Mouse (Mus musculus): Measurements from ENCODE around the gene Clec16a.

Clec16a gene

DNA sequence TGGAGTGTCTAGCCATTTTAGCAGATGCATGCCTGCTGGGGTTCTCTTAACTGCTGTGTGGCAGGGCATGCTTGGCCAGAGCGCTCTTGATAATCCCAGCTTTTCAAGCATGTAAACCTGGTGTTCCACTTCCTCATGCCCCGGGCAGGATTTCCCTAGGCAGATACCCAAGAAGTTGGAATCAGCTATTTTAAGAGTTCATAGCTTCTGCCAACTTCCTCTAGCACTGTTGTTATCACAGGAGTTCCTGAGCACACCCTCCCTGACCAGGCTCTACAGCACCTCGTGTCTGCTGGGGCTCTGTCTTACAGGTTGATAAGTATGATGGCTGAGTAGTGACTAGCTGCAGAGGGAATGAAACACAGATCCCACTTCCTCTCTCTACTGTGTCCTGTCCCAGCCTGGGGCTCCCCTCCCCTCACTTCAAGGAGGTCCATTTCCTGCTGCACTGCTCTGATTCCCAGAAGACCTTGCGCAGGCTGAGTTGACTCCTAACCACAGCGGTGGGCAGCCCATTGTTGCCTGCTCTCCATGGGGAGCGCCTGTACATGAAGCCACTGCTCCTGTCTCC lies 144.7 kb downstream of the Clec16a start:
- peak; percentile 76 to 88 for DNase-seq

DNA sequence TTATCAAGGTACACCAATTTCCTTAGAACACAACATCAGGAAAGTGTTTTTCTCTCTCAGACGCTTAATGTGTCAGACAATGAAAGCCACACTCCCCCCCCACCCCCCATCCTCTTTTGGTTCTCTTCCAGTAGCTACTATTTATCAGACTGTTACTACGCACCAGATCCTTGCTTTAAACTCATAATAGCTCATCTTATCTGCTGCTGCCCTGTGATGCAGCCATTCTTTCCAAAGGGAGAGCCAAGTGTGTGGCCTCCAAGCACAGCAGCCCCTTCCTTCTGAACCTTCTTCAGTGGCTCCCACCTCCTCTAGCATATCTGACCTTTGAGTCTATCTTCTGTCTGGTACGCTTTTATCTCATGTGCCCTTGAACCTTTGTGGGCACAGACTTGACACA lies 145.3 kb downstream of the Clec16a start:
- DNase-seq, result no peak

DNA sequence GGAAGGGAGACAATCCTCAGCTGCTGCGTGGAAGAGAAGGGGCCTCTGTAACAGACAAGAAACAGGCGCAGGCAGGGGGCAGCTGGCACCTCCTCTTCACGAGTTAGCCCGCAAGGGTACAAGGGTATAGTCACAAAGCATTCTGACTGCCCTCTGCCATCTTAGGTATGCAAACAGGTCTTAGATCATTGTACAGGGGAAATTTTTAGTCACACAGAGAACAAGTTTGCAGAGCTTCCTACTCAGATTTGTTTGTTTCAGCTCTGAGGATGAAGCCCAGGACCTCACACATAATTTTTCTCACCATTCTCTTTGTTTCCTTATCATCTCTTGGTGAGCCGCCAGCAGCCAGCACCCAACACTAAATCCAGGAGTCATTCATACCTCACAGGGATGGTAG lies 146.6 kb downstream of the Clec16a start:
- DNase-seq, result no peak

DNA sequence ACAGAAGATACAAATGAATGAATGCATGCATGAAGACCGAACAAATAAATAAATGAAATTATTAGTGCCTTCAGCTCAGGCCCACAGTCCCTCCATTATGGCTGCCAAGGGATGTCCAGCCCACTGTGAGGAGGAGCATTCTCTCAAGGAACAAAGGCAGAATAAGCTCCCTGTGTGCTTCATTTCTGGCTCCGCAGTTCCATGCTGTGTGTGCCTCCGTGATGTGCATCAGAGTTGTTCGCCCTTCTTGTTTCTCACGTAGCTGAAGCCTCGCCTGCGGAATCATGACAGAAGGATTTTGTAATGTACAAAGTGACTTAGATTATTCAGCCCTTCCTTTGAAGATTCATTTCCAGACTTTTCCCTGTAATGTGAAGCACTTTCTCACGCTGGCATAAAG lies 147.7 kb downstream of the Clec16a start:
- DNase-seq, result no peak

DNA sequence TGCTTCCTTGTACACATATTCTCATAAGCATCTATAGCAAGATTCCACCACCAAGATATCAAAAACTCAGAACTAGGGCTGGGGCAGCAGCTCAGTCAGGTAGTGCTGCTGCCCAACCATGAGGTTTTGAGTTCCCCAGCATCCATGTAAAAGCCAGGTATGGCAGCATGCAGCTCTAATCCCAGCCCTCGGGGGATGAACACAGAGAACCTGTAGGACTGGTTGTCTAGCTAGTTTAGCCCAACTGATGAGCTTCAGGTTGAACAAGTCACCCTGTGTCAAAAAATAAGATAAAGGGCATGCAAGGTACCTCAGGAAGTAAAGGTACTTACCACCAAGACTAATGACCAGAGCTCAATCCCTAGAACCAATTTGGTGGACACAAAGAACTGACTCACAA lies 148.3 kb downstream of the Clec16a start:
- DNase-seq, result no peak

DNA sequence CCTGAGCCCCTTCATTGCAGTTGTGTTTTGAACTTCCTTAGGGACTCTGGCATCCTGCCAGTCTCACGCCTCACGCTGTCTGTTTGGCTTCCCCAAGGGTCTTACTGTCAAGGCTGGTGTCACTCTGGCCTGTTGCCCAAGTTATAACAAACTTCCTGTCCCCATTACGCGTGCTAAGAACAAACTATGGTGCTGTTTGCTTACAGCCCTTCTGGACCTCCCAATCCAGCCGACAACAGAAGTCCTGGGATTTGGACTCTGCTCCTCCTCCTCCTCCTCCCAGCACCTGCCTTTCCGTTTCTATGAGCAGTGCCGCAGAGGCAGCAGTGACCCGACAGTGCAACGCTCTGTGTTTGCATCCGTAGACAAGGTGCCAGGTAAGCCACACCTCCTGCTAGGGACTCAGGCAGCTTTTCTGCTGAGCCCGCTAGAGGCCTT lies 149.3 kb downstream of the Clec16a start:
- DNase-seq, result no peak

DNA sequence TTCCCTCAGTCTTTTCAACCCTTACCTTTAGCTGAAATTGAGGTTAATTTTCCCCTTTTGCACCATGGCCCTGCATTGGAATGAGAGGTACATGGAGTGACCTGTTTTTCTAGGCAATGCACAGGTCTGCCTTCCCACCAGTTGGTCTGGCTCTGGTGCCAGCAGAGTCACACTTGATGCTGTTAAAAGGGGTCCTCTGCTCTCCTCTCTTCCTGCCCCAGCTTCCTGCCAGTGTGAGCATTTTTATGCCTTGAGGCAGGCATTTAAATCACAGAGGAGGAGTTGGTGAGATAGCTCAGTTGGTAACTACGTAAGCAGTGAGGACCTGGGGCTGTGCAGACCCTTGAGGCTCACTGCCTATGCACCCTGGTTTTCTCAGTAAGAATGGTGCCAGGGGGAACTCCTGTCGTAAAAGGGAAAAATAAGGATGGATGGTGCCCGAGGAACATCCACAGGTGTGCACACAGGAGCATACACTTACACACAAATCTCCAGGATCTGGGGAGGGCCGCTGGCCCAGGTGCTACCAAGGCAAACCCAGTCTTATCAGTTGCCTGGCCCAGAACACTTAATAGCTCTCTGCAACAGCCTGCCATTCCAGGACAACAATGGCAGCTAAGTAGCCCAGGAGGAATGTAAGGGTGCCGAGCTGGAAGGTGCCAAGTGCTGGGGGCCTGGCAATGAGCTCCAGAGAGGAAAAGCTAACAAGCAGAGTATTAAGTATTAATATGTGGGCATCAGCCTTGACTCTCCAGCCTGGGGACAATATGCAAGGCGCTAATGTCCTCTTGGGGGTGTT lies 152.9 kb downstream of the Clec16a start:
- DNase-seq, result peak in 1 of 2 experiments; percentile 63

DNA sequence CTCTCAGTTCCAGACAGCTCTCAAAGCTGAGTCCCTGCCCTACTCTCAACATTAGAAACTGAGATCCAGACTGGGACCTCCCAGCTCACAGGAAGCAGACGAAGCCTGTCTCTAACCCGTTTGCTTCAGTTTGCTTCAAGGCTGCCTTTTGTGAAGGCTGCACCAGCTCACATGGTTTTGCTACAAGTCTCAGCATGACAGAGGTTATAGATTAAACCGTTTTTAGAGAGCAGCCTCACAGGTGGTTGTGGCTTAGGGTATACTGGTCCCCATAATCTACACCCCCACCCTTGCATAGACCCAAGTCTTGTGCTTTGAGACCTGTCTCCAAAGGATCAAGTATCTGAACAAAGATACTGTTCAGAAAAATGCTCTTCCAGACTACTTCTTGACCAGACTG lies 154.2 kb downstream of the Clec16a start:
- DNase-seq, result peak; percentile 63 to 80

DNA sequence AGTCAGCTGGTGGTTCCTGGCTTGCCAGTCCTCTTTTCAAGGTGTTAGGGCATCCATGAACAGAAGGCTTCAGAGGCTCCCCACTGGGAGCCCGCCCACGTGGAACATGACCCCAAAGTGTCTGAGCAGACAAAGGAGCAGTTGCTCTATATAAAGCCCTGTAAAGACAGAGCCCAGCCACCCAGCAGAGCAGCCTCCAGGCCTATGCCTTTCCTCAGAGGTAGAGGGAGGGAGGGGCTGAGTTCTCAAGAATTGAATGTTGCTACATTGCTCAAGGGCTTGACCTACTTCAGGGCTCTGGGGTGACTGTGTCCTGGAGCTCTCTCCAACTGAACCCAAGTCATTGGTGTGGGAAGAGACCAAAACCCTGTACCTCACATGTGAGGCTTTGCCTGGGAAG lies 155.0 kb downstream of the Clec16a start:
- peak; percentile 72 to 84 for DNase-seq

DNA sequence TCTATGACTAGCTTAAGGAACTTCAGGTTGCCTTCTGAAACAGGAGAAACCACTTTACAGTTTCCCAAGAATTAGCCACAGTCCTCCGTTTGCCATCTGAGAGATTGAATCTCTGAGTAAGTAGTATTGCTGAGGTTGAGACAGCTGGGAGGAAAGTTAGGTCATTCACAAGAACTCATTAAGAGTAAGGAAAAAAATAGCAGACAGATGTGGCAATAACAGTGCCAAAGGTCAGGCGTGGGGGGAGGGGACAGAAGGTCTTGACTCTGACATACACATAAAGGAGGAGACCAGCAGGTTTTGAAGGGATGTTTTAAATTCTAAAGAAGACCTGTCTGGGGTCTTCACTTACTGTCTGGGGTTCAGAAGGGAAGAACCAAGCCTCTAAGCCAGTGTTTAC lies 157.3 kb downstream of the Clec16a start:
- no peak for DNase-seq

DNA sequence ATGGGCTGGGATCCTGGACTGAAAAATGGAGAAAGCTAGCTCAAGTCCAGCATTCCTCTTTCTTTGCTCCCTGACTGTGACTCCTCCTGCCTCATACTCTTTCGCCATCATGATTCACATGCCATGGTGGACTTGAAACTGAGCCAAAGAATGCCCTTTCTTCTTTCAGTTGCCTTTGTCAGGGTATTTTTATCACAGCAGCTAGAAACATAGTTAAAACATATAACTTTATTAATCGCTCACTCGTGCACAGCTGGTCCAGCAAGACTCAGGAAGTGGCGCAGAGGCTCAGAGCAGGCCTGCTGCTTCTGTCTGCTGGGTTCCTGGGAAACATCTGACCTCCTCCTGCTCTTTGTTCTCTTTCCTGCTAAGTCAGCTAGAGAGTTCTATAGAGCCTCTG lies 158.8 kb downstream of the Clec16a start:
- DNase-seq, result no peak

DNA sequence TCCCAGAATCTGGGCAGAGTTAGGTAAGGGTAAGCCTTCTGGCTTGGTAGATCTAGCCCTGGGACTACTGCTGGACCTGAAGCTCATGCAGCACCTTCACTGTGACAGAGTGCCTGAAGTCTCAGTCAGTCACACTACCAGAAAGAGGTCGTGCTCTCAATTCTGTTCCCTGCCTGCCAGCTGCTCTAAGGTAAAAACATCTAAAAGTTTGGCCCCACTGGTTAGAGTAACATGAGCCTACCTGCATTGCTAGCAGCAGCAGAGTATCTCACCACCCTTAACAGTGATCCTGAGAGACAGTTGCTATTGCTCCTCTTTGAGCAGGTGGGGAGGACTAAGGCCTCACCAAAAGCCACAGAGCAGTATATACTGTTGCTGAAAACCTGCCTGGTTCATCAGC lies 160.3 kb downstream of the Clec16a start:
- DNase-seq, result no peak

DNA sequence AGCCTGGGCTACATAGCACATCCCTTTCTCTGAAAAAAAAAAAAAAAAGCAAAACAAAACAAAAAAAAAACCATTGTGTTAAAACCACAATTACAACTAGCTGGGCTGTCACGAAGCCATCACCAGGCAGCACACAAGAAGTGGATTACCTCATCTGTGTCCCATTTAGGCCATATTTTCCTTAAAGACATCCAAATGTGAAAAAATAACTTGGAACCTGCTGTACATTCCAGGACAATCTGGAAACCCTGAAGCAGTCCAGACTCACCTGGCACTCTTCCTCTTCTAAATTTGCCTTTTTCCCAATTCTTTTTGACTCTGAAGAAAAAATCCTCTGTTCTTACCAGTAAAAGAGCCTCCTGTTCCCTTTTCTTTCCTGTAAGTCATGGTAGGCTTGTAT lies 166.4 kb downstream of the Clec16a start:
- no peak for DNase-seq

DNA sequence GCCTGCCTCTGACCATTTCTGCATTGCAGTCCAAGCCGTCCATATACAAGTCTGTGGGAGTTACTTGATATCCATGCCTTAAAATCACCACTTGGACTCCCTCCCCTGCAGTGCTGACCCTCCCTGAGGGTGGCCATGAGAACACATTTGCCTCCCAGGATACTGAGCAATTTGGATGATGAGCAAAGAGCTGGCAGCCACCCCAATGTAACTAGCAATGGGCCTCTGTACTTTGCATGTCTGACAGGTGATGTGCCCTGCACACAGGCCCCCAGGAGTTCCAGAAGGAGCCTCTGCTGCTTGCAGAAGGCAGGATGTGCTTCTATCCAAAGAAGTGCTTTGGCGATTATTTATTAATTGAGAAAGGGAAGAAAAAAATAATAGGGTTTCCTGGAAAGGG lies 167.9 kb downstream of the Clec16a start:
- no peak for DNase-seq

DNA sequence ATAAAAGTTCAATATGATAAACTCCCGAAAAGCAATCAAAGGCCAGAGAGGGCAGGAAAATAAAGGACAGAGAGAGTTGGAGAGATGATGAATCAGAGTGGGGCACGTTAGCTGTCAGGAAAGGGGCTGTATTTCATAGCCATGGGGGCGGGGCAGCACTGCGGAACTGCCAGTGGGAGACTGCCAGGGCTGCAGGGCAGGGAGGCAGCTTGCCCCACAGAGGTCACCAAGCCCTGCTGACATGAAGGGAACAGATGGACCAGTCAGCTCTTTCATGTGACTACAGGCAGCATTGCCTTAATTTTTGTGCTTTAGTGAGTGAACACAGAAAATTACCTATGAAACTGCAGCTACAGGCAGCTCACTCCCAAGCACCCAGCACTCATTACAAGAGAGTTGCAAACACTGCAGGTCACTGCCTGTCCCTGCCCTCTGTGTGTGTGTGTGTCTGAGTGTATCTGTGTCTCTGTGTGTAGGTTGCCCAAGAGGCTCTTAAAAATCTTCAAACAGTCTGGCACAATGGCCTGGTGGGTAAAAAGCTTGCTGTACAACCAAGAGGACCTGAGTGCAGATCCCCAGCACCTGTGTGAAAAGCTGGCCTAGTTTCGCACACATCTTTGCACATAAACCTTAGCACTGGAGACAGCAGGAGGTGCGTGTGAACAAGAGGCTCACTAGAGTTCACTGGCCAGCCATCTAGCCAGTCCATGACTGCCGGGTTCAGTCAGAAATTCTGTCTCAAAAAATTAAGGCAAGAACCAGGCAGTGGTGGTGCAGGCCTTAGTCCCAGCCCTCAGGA lies 168.5 kb downstream of the Clec16a start:
- DNase-seq, result peak; percentile 81 to 84

DNA sequence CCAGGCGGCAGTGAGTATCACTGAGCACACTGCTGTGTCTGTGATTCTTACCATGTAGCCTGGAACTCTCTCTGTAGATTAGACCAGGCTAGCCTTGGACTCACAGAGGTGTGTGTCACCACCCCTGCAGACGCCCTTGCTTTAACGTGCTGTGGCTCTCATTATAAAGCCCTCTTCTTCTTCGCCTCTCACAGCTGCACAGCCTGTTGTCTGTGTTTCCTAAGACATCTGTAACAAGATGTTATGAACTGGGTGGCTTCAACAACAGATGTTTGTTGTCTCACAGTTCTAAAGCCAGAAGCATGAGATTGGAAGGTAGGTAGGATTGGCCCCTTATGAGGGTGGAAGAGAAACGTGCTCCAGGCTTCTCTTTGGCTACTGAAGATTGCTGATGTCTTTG lies 170.1 kb downstream of the Clec16a start:
- DNase-seq, result peak; percentile 52 to 70

DNA sequence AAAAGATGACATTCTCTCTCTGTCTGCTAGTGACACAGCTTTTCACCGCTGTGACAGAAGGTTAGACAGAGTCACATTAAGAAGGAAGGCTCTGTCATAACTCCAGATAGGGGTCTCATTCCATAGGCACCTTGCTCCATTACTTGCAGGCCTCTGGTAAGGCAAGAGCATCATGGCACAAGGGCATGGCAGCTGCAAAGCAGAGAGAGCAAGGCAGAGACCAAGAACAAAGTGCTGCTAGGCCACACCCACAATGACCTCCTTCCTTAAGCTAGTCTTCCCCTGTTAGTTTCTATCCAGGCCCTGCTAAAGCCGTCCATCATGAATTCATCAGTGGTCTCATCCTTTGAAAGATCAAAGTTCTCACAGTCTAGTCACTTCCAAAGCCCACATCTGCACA lies 170.5 kb downstream of the Clec16a start:
- peak; percentile 48 to 68 for DNase-seq

DNA sequence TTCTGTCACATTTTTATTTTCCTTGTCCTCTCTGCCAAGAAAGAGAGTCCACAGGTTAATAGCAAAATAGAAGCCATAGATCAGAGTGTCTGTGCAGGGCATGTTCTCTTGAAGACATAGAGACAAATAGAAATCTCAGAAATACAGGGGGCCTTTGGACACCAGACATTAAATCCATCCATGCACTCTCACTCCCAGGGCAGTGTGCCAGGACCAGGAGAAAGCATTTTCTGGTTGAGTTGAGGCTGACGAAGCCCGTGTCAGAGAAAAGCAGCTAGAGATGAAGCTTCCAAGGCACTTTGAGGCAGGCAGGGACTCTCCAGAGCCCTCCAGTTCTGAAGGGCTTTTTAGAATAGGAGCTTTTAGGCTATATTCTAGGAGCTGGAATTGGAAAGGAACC lies 171.6 kb downstream of the Clec16a start:
- DNase-seq, result no peak

DNA sequence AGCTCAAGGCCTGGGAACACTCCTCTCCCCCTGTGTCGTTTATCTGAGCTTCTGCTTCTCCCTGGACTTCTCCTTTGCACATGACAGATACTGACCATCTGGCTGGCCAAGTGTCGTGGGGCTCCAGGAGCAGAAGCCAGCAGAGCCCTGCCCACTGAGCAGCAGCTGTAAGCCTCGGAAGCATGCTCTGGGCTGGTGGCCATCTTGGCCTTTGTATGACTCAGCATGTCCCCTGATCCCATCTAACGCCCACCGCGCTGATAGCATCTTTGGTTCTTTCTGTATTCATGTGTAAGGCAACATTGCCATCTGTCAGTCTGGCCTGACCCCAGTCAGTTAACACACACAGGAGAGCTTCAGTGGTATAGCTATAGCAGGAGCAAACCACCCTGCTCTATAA lies 174.8 kb downstream of the Clec16a start:
- DNase-seq, result no peak

DNA sequence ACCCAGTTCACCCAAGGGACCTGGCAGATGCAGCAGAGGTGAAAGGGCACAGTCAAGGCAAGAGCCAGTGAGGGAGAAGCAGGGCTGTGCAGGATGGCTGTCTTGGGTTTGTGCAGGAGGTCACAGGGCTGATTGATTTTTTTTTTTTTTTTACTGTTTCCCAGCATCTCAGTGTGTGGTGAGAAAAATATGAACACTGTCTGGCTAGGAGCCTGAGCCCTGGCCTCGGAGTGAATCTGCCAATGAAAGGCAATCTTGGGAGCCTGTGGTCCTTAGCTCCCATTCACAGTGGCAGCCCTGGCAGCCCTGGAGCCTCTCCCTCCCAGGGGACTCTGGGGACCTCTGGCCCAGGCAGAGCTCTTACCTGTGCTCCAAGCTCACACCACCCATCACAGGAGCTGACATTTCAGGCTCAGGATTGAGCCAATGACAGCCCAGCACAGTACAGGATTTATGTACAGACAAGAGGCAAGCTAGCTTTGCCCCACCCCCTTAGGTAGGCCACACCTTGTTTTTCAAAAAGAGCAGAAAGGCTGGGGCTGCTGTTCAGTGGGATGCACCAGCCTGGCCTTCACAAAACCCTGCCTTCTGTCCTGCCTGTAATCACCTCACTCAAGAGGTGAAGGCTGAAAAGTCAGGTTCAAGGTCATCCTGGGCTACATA lies 177.9 kb downstream of the Clec16a start:
- no peak for DNase-seq

DNA sequence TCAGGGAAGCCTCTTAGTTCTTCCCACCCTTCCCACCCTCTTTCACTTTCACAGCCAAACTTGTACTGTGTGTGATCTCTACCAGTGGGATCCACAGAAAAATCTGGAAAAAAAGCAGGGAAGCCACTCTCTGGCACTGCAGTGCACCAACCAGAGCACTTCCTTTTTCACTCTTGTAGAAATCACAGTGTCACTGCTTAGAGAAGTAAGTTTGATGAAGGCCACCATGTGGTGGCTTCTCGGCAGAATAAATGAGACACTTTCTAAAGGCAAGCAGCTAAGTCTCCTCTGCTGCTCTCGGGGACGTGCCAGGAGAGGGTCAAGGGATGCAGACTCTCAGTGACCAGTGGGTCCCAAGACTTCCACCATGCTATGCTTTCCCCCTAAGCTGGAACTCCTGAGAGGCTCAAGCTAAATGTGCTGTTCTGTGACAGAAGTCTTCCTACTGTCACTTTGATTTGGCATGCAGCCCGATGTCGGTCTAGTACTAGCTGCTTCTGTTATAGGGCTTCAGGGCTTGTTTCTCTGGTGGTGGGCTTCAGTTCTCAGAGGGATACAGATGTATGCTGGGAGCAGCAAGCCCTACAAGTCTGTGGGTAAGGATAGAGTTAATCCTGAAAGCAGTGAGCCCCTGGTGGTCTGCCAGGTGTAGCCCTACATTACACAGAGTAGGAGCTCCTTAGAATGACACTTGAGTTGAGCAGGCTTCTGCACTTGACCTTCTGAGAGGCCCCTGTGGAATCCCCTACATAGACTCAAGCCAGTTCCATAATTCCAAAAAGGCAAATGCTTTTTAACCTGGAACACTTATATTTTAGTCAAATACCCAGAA lies 178.9 kb downstream of the Clec16a start:
- DNase-seq, result no peak

DNA sequence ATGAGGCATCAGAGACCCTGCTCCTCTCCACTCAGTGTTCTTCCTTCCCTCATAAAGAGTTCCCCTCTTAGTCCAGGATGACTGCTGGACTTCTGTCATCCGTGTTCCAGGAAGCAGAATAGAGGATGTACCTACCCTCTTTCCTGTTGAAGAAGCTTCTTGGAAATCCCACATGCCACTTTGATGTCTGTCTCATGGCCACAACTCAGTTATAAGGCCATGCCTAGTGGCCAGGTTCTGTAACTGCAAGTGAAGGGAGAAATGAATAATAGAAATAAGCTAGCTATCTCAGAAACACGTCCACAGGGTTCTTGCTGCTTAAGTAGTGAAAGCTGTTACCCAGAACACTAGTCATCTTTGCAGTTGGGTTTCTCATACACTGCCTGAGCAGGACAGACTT lies 180.0 kb downstream of the Clec16a start:
- no peak for DNase-seq

All from thymus, postnatal 36 days (tissue).